ENCODE assay signal across 26 mouse cellular contexts in genomic region chr1:74501106-74501505, GRCm38 (mm10). TPM values are rescaled to one million over a fixed set of nuclear protein-coding genes. Genes with fewer than 3 reads are reported as not detected.
DNase-seq lines count a peak whose midpoint lies in the region; ATAC-seq and TF ChIP-seq lines count a peak whose summit lies in the region.
"Had no signal": no experiment of that assay in that cellular context is flagged by ENCODE, and none has a peak within 500 bp of the region (broad histone marks: within the 10 kb centered on the region; RNA-seq: fewer than 3 reads in every experiment).

No protein-coding gene starts in this region.

- H3K27ac ChIP-seq in kidney, postnatal 0 days, result peak overlapping the region; percentile 22; the same call in 1 of the 2 replicates
- H3K27ac ChIP-seq in kidney, adult 2 months (ENCODE audit: insufficient read depth, low read depth, low read length), result no peak overlapping the region
- H3K27ac ChIP-seq: embryonic facial prominence, embryonic 15.5 days; forebrain, embryonic 12.5 days; forebrain, embryonic 15.5 days; heart, adult 2 months; hindbrain, embryonic 10.5 days; hindbrain, embryonic 13.5 days; intestine, embryonic 15.5 days had no signal

- 55% methylated on average over 1 of the region's 1 CpGs for WGBS in kidney, postnatal 0 days
- WGBS in kidney, adult 2 months, result 37% methylated on average over 1 of the region's 1 CpGs

- H3K4me1 ChIP-seq in kidney, postnatal 0 days (replicated peaks; ENCODE audit: insufficient read depth, low read length), result no peaks in the 10 kb centered on the region
- no peaks in the 10 kb centered on the region; the same call in 1 of the 2 replicates for H3K4me1 ChIP-seq in kidney, adult 2 months (ENCODE audit: control insufficient read depth, insufficient read depth, low read length)

- DNase-seq in kidney, postnatal 0 days (ENCODE audit: low spot score), result no peak
- DNase-seq in kidney, adult 2 months, result no peak
- DNase-seq in 416B (ENCODE audit: low read depth), result peak; percentile 21
- DNase-seq in fibroblast of lung, adult 2 months (ENCODE audit: low read depth), result peak; percentile 28
- no peak for DNase-seq in adrenal gland, adult 18-20 months (ENCODE audit: low spot score in 2 of 2)
- DNase-seq in heart, adult 8-10 months (ENCODE audit: low spot score), result no peak
- DNase-seq: adrenal gland, adult 2 months; cerebellum, adult 11 months; cerebellum, adult 2 months; cerebellum, adult 9-11 months; cerebellum, postnatal 25 days; embryo, embryonic 11 days; gastrocnemius, postnatal 36 days; heart, adult 2 months; kidney, adult 11 months had no signal

- H3K4me3 ChIP-seq in kidney, postnatal 0 days (replicated peaks; ENCODE audit: low read depth, low read length), result no peak overlapping the region
- no peak overlapping the region for H3K4me3 ChIP-seq in kidney, adult 2 months (ENCODE audit: insufficient read depth, low read depth, low read length)
- H3K4me3 ChIP-seq: embryonic facial prominence, embryonic 15.5 days; forebrain, embryonic 12.5 days; forebrain, embryonic 15.5 days; heart, adult 2 months; hindbrain, embryonic 10.5 days; hindbrain, embryonic 13.5 days; intestine, embryonic 15.5 days had no signal

- H3K9ac ChIP-seq in kidney, postnatal 0 days (ENCODE audit: low read depth, low read length), result no peak overlapping the region
- H3K9ac ChIP-seq: embryonic facial prominence, embryonic 15.5 days; forebrain, embryonic 12.5 days; forebrain, embryonic 15.5 days; hindbrain, embryonic 13.5 days; intestine, embryonic 15.5 days had no signal

- H3K27me3 ChIP-seq in kidney, postnatal 0 days (ENCODE audit: insufficient read depth, low read length), result no peaks in the 10 kb centered on the region
- H3K27me3 ChIP-seq in kidney, adult 2 months (replicated peaks; ENCODE audit: control insufficient read depth, insufficient read depth, low read length), result no peaks in the 10 kb centered on the region
- H3K27me3 ChIP-seq: embryonic facial prominence, embryonic 15.5 days; forebrain, embryonic 12.5 days; forebrain, embryonic 15.5 days; hindbrain, embryonic 13.5 days; intestine, embryonic 15.5 days; Patski had no signal

- no peak for ATAC-seq in kidney, postnatal 0 days (replicated peaks; ENCODE audit: low FRiP score, low read depth)
- ATAC-seq: CD4-positive, CD25-positive, alpha-beta regulatory T cell, adult 4 months; forebrain, embryonic 15.5 days; hindbrain, embryonic 16.5 days; intestine, embryonic 15.5 days; Patski had no signal

- no peaks in the 10 kb centered on the region for H3K9me3 ChIP-seq in kidney, postnatal 0 days (replicated peaks; ENCODE audit: low read length)
- H3K9me3 ChIP-seq: embryonic facial prominence, embryonic 15.5 days; forebrain, embryonic 12.5 days; forebrain, embryonic 15.5 days; hindbrain, embryonic 10.5 days; hindbrain, embryonic 13.5 days; intestine, embryonic 15.5 days had no signal

- H3K36me3 ChIP-seq in kidney, postnatal 0 days (ENCODE audit: insufficient read depth, low read length), result no peaks in the 10 kb centered on the region
- no peaks in the 10 kb centered on the region for H3K36me3 ChIP-seq in kidney, adult 2 months (ENCODE audit: control insufficient read depth, insufficient read depth, low read length)
- H3K36me3 ChIP-seq: intestine, embryonic 15.5 days had no signal

- no peak overlapping the region for H3K4me2 ChIP-seq in kidney, postnatal 0 days (ENCODE audit: low read length)
- H3K4me2 ChIP-seq: embryonic facial prominence, embryonic 15.5 days; forebrain, embryonic 12.5 days; forebrain, embryonic 15.5 days; heart, embryonic 11.5 days; hindbrain, embryonic 13.5 days; intestine, embryonic 15.5 days had no signal

- TF ChIP-seq CTCF in kidney, postnatal 0 days (IDR thresholded peaks at IDR 0.05; ENCODE audit: low read depth), result no peak
- no peak for TF ChIP-seq CTCF in kidney, adult 2 months (conservative IDR thresholded peaks at IDR 0.05; ENCODE audit: insufficient read depth, insufficient read length, low read depth, low read length)

- TF ChIP-seq POLR2A in kidney, adult 2 months (IDR thresholded peaks at IDR 0.05; ENCODE audit: low read depth, low read length), result no peak

RNA-seq across cellular contexts. Expression of gene Cnot9, which starts 4.8 kb away (rescaled TPM):
- 49.8 and 51.6 TPM in 2 replicates for polyA plus RNA-seq in kidney, postnatal 0 days (2015; fragmentation: Nextera tagmentation; extraction: Ambion mirVana)
- polyA plus RNA-seq in kidney, adult 2 months (2012; rRNA removed), result 16.4 and 18.6 TPM in 2 replicates
- total RNA-seq in adrenal gland, adult 18-20 months (2021), result 10 to 100 TPM; 22.9 to 25.8 TPM
- total RNA-seq in heart, adult 8-10 months (2022), result 10 to 100 TPM in 3 of 4 experiments, 1 to 10 TPM in 1; 9.4 to 12.8 (median 11.6) TPM

RNA-seq across cellular contexts. Expression of gene Plcd4, which starts 41.6 kb away (rescaled TPM):
- polyA plus RNA-seq in kidney, postnatal 0 days (2015; fragmentation: Nextera tagmentation; extraction: Ambion mirVana), result 1.0 and 1.1 TPM in 2 replicates
- 1.0 and 1.4 TPM in 2 replicates for polyA plus RNA-seq in kidney, adult 2 months (2012; rRNA removed)
- total RNA-seq in adrenal gland, adult 18-20 months (2021), result under 1 TPM; 0.66 to 0.74 TPM
- under 1 TPM in 2 of 4 experiments, not detected in 2; 0.12 to 0.16 TPM for total RNA-seq in heart, adult 8-10 months (2022)
- total RNA-seq: heart, adult 2 months; heart, postnatal 25 days had no signal

RNA-seq across cellular contexts. Expression of gene Usp37, which starts 43.0 kb away (rescaled TPM):
- polyA plus RNA-seq in kidney, postnatal 0 days (2015; fragmentation: Nextera tagmentation; extraction: Ambion mirVana), result 17.4 and 20.2 TPM in 2 replicates
- 4.1 and 4.3 TPM in 2 replicates for polyA plus RNA-seq in kidney, adult 2 months (2012; rRNA removed)
- total RNA-seq in adrenal gland, adult 18-20 months (2021), result 10 to 100 TPM; 16.9 to 17.4 TPM
- 1 to 10 TPM; 6.6 to 9.1 (median 8.3) TPM for total RNA-seq in heart, adult 8-10 months (2022)

Comparison
In these comparisons a context has a peak if more than half of its experiments do, and no peak if none do; other contexts are left out.
1. DNase-seq: peak in 416B (single experiment) and fibroblast of lung, adult 2 months (single experiment); none in kidney, postnatal 0 days (single experiment), kidney, adult 2 months (single experiment), adrenal gland, adult 18-20 months (0 of 2) and heart, adult 8-10 months (single experiment).